Mouse (Mus musculus): Measurements from ENCODE around the gene S100a5. TPM values are rescaled to one million over a fixed set of nuclear protein-coding genes. Genes with fewer than 3 reads are reported as not detected.
A peak's percentile ranks its signal among the peaks of the same experiment; 100 is the strongest.

The S100a5 gene
- total RNA-seq, 2 experiments from 2014 or later, result 1.5 TPM; not detected in 1

GRCm38 (mm10) chr3:90625496-90625895, 17.2 kb downstream of the S100a5 start:
- DNase-seq (ENCODE audit: low spot score in 2 of 2), result no peak

DNA sequence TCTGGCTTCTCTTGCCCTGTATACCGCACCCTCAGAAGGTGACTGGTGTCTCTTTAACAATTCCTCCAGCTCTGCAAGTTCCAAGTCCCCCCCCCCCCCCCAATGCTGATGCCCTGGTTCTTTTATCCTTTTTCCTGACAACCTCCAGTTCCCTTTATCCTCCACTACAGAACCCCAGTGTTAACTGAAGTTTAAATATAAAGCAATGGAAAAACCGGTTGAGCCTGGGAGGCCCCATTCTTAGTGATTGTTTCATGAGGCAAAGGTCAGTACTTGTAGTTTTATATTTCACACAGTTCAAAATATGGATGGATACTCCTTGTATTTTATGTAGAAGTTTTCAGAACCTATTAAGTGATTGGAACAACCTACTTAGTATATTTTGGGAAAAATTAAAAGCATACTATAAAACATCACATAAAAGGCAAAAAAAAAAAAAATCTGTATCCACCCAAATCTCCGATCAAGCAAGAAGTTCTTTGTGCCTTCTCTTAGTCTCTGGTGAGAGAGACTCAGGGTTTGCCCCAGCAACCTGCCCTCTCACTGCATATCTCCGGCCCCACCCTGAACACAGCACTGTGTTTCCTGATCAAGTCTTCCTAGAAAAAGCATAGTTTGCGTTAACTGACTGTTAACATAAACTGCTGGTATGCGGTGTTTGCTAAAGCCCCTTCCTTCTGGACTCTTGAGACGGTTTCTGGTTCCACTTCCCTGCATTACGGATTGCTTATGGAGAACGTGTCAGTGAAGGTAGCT, 18.1 kb downstream of the S100a5 start:
- no peak for DNase-seq (ENCODE audit: low spot score in 2 of 2)

DNA sequence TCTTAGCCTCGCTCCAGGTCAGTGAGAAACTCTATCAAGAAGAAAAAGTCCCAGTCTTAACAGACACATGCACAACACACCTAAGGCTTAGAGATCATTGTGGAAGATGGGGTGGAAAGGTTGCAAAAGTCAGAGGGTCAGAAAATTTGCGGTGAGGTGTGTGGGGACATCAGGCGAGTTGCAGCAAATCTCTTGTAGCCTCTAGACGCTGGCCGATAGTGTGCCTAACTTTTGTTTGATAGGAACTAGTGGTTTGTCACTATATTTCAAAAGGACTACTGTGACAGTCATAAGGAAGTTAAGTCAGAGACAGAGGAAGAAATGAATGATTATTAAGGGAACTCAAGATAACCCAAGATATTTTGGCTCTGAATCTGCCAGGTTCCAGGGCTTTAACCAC, 19.0 kb downstream of the S100a5 start:
- no peak for DNase-seq (ENCODE audit: low spot score in 2 of 2)

- DNase-seq (ENCODE audit: low spot score in 2 of 2), result no peak
Measured at GRCm38 (mm10) chr3:90627807-90628206, 19.5 kb downstream of the S100a5 start.

DNA sequence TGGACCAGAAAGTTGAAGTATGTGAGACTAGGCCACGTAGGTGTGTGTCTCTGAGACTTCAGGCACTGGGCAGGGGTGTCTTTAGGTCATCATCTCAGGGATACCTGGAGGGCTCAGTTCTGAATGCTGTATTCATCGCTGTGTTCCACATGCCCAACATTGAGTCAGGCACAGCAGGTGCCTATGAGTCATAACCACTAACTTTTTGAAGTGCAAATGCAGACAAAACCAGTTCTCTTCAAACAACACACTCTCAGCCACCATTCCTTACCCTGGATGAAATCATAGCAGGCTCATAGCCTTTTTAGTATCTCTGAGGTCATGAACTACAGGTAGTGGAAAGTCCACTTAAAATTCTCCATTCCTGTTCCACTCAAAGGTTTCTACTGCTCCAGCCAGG, 21.0 kb downstream of the S100a5 start:
- no peak for DNase-seq (ENCODE audit: low spot score in 2 of 2)

- no peak for DNase-seq (ENCODE audit: low spot score in 2 of 2)
Measured at GRCm38 (mm10) chr3:90631984-90632383, 23.7 kb downstream of the S100a5 start.

- DNase-seq (ENCODE audit: low spot score in 2 of 2), result no peak
Measured at GRCm38 (mm10) chr3:90638511-90639275, 30.4 kb downstream of the S100a5 start.

- no peak for DNase-seq (ENCODE audit: low spot score in 2 of 2)
Measured at GRCm38 (mm10) chr3:90639511-90640154, 31.3 kb downstream of the S100a5 start.

DNA sequence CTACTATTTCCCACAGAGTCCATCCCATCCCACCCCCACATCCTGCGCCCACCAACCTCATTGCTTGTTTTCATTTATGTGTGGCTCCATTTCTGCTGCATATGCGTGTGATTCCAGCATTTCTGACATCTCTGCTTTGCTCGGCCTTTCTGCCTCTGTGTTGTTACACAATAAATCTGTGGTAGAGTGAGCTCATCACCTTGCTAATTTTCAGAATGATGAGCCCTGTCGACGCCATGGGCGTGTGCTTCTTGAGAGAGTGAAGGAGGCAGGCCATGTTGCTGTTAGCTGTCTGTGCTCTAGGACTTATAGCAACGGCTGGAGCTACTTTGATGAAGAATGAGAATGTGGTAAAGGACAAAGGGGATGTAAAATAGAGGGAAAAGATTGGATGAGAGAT, 32.7 kb downstream of the S100a5 start:
- DNase-seq (ENCODE audit: low spot score in 2 of 2), result no peak

GRCm38 (mm10) chr3:90644220-90644619, 35.9 kb downstream of the S100a5 start:
- DNase-seq (ENCODE audit: low spot score in 2 of 2), result peak in 1 of 2 experiments; percentile 50

DNA sequence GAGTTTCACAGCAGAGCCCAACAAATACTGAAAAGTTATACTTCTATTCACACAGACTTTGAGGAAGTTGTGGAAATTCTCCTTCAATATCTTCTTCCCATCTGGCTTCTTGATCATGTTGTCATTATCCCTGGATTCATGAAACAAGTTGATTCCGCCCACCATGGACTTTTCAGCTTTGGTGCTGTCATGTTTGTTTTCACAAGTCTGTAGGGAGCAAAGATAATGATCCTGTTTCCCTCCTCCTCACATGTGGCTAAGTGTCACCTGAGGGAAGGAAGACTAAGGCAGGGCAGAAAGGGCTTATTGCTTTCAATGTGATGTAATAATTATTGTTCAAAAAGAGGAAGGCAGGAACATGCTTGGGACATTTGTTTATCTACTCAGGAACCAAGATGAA, 39.0 kb downstream of the S100a5 start:
- DNase-seq (ENCODE audit: low spot score in 2 of 2), result no peak

DNA sequence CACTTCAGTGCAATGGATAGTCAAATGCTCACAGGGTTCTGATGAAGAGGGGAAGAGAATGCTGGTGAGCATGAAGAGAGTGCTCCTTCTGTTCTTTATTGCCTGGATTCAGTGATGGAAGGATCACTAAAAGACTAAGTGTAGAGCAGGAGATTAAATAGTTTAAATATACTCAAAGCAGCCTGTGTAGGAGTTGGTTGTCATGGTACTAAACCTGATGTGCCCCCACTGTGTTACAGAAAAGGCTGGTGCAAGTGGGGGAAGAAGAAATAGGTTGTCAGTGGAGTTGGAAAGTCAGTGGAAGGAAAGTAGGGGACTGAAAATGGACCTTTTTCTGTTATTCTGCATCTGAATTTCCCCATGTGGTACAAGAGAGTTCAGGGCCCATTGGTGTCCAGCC, 40.7 kb downstream of the S100a5 start:
- peak in 1 of 2 experiments; percentile 36 for DNase-seq (ENCODE audit: low spot score in 2 of 2)

DNA sequence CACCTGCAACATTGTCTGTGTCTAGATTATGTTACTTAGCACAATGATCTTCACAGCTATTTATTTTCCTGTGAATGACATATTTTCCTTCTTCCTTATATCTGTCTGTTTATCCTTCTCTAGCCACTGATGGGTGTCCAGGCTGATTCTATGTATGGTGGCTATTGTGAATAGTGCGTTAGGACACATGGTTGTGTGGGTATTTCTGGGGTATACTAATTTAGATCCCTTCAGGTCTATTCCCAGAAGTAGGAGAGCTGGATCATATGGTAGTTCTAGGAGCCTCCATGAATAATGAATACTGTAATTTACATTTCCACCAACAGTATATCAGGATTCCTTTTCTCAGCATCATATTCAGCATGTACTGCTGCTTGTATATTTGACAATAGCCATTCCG, 41.5 kb downstream of the S100a5 start:
- no peak for DNase-seq (ENCODE audit: low spot score in 2 of 2)

- DNase-seq (ENCODE audit: low spot score in 2 of 2), result peak; percentile 56 to 91
Measured at GRCm38 (mm10) chr3:90652878-90653508, 44.7 kb downstream of the S100a5 start.

- DNase-seq (ENCODE audit: low spot score in 2 of 2), result no peak
Measured at GRCm38 (mm10) chr3:90653717-90654116, 45.4 kb downstream of the S100a5 start, which contains the start of gene S100a7a. TSS of gene S100a7a (plus strand) at chr3:90654017.

DNA sequence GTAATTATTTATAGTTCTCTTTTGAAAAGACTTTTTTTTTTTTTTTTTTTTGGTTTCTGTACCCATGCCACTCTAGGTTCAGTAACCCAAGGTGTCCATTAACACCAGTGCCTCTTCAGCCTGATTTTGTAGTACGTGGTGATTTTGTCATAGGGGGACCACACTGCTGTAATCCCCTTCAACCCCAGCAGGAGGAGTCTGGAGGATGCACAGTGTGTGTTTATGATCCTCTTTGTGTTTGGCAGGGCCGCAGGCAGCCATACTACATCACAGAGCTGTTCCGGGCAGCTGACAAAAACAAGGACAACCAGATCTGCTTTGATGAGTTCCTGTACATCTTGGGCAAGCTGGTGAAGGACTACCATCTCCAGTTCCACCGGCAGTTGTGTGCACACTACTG, 49.1 kb downstream of the S100a5 start:
- DNase-seq (ENCODE audit: low spot score in 2 of 2), result no peak

DNA sequence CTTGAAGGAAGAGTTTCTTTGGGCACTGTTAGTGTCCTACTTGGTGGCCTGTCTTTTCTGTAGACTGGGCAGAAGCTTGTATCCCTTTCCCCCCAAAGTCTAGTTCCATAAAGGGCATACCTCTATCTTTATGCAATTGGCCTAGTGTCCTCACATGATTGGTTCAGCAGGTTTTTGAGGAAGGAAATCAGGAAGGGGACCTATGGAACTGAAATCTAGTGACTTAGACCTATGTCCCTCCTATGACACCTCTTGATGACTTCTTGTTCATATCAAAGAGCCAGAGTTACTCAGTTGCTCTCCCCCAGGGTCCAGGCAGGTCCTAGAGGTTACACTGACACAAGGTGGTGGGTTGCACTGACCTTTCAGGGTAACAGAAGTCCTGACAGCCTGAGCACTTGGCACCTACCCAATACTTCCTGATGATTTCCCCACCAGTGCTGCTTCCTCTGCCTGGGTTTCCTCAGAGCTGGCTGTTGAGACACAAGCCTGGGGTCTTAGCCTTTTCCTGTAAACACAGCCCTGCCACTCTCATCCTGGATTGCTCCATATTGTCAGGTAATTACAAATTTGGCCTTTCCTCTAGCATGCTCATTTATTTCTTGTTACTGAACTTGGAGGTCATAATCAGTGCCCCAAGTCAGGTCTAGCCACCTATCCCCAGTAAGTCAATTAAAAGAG, 51.2 kb downstream of the S100a5 start:
- no peak for DNase-seq (ENCODE audit: low spot score in 2 of 2)

All from layer of hippocampus, adult 18-20 months (tissue).